Mouse (Mus musculus) hindbrain, embryonic 10.5 days (tissue): ENCODE data around the gene Pla2g2d. TPM values are rescaled to one million over a fixed set of nuclear protein-coding genes. Genes with fewer than 3 reads are reported as not detected.

ENCODE experiments used
- DNase-seq: peaks from one replicate; pipeline ENCODE4 v3.0.0-alpha.2; 2017; ENCODE audit warnings: low spot score
- H3K27ac ChIP-seq: fragments of 300-500 bp; sonication (generic); 2 replicates; pipeline ENCODE4 v1.5.1; 2016; ENCODE audit warnings: mild to moderate bottlenecking, moderate library complexity
- H3K27me3 ChIP-seq: fragments of 300-500 bp; sonication (generic); 2 replicates; pipeline ENCODE4 v1.6.1; 2016; ENCODE audit warnings: mild to moderate bottlenecking; ENCODE audit not compliant: poor library complexity, insufficient read depth, severe bottlenecking
- H3K36me3 ChIP-seq: fragments of 300-500 bp; sonication (generic); 2 replicates; pipeline ENCODE4 v1.6.1; 2016; ENCODE audit warnings: mild to moderate bottlenecking, moderate library complexity
- H3K4me1 ChIP-seq: fragments of 300-500 bp; sonication (generic); replicated peaks from 2 replicates; pipeline ENCODE4 v1.6.1; 2016; ENCODE audit warnings: mild to moderate bottlenecking
- H3K4me3 ChIP-seq: fragments of 300-500 bp; sonication (generic); 2 replicates; pipeline ENCODE4 v1.5.1; 2016; ENCODE audit warnings: mild to moderate bottlenecking, moderate library complexity
- H3K9me3 ChIP-seq: fragments of 300-500 bp; sonication (generic); 2 replicates; pipeline ENCODE4 v1.6.1; 2016; ENCODE audit warnings: mild to moderate bottlenecking, moderate library complexity
- WGBS: fragments of 180-500 bp; shearing (Covaris S2); methylation state at CpG from one replicate; pipeline ENCODE4 v1.1.7; 2016; 5-methylcytosine and 5-hydroxymethylcytosine counted together
- polyA plus RNA-seq: library from polyadenylated mRNA; unstranded; fragments of >200 nt; fragmentation: Nextera tagmentation; extraction: Ambion mirVana; gene quantifications from 2 replicates; pipeline ENCODE4 v1.2.1, GENCODE M21; 2016

Gene Pla2g2d
- 1.0 and 1.4 TPM in 2 replicates for polyA plus RNA-seq

DNA sequence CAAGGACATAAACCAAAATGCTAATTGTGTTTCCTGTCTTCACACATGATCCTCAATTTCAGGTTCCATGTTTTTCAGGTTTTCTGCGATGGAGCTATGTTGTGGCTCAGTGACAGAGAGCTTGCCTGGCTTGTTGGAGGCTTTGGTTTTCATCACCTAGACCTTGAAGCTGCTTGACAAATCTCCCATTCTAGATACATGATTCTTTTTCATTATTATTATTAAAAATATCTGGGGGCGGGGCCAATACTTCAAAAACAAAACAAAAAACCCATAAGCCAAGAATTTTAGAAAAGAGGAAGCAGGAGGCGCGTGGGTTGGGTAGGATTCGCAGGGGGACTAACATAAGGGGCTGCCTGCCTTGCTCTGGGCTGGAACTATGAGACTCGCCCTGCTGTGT lies at the start of gene Pla2g2d:
TSS of gene Pla2g2d (plus strand) at position 301 of the 400 bp plus-strand sequence.
- WGBS, result 86% methylated on average over 6 of the region's 6 CpGs

DNA sequence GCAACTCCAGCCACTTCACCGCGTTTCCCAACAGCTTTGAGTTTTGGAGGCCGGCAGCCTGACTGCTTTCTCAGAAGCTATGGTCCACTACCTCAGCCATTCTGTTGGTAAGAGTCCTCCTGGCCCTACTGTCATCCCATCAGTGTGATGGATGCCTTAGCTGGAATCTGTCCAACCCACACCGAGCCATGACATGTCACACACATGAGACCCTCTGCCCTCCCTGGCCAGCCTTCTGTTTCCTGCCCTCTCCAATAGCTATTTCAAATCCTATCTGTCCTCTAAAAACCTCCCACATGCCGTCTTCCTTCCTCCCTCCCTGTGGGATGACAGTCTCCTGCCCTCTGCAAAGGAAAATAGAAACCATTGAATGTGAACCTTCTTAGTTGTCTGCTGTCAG lies 49.8 kb upstream of the Pla2g2d start:
- peak overlapping the region; percentile 85 for H3K27ac ChIP-seq
- H3K27me3 ChIP-seq, result no peaks in the 10 kb centered on the region; the same call in 1 of the 2 replicates
- H3K4me1 ChIP-seq, result peaks cover 57% of the 10 kb centered on the region
- whole genome bisulfite sequencing, result 85% methylated on average over 5 of the region's 5 CpGs
- no peaks in the 10 kb centered on the region for H3K36me3 ChIP-seq
- no peak for DNase-seq
- H3K9me3 ChIP-seq, result no peaks in the 10 kb centered on the region
- 0 out of 2 replicates have a peak overlapping the region, but pooled peaks have one; percentile 50 for H3K4me3 ChIP-seq

More for the DNA sequence above, at the start of gene Pla2g2d:
- Histone ChIP-seq H3K4me1 (peaks cover 21% of the 10 kb centered on the region), H3K27me3 (no peaks in the 10 kb centered on the region), H3K36me3 (no peaks in the 10 kb centered on the region), H3K4me3 (no peak within 1 kb of the TSS), H3K9me3 (no peaks in the 10 kb centered on the region), H3K27ac (peak within 1 kb of the TSS; percentile 37; the same call in 1 of the 2 replicates)
- no peak for DNase-seq

DNA sequence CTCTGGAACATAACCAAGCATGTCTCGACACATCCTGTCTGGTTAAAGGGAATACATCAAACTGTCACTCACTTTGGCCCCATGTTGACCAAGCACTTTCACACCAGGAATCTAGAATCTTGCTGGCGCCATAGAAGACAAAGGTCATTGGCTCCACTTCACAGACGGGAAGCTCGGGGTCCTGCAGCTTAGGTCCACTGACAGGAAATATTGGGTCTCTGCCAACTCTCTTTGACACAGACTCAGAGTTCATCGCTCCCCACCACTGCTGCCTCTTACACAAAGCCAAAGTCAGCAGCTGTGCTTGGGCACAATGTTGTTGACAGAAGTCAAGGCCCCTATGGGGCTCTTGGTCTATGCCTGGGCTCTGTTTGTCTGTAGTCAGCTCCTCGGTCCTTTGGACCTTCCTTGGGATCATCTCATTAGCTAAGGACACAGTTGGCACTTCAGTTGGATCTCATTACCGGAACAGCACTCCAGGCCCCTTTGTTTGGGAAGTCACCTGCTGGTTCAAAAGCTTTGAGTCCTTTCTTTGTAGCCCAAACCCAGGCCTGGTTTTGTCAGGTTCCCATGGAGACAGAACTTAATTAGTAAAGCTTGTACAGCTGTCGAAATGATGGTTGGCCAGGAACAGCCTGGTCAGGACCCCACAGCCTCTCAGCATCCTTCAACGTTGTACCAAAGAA lies 46.4 kb upstream of the Pla2g2d start:
- Histone ChIP-seq H3K27ac (peak overlapping the region; percentile 67), H3K9me3 (no peaks in the 10 kb centered on the region), H3K36me3 (no peaks in the 10 kb centered on the region), H3K27me3 (no peaks in the 10 kb centered on the region), H3K4me3 (no peak overlapping the region), H3K4me1 (peaks cover 30% of the 10 kb centered on the region)
- DNase-seq, result peak; percentile 41
- 29% methylated on average over 9 of the region's 9 CpGs for WGBS

DNA sequence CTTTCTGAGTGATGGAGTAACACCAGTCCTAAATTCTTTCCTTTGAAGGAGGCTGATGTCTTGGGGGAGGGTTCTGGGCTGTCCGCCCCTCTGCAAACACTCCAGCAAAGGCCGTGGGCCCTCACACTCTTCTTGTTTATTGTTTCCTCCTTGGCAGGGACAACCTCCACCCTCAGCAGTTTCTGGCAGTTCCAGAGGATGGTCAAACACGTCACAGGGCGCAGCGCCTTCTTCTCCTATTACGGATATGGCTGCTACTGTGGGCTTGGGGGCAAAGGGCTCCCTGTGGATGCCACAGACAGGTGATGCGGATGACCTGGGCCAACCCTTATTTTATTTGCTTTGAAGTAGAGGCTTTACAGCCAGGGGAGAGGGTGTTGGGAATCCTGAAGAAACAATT lies 41.4 kb upstream of the Pla2g2d start:
- H3K9me3 ChIP-seq, result no peaks in the 10 kb centered on the region
- H3K4me3 ChIP-seq, result no peak overlapping the region
- H3K27me3 ChIP-seq, result no peaks in the 10 kb centered on the region
- H3K4me1 ChIP-seq, result peaks cover 30% of the 10 kb centered on the region
- H3K36me3 ChIP-seq, result no peaks in the 10 kb centered on the region
- DNase-seq, result no peak
- WGBS, result 75% methylated on average over 7 of the region's 7 CpGs
- 0 out of 2 replicates have a peak overlapping the region, but pooled peaks have one; percentile 40 for H3K27ac ChIP-seq

DNA sequence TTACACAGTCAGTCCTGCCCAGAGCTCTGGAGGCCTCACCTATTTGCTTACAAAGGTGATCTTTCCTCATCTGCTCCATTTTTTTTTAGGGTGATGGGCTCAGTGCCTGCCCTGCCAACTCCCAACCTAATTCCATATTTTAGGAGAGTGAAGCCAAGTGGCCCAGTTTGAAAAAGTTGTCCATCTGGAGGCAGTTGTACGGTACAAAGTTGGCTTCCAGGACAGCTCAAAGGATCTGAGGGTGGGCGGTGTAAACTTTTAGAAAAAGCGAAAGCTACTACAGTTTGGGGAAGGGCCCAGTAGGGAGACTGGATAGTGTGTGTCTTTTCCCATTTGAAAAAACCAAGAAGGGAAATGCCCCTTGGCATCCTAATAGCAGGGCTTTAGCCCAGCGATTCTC lies 40.7 kb upstream of the Pla2g2d start:
- WGBS, result 90% methylated on average over 4 of the region's 4 CpGs
- H3K4me3 ChIP-seq, result no peak overlapping the region
- H3K9me3 ChIP-seq, result no peaks in the 10 kb centered on the region
- no peaks in the 10 kb centered on the region for H3K36me3 ChIP-seq
- no peaks in the 10 kb centered on the region for H3K27me3 ChIP-seq
- H3K27ac ChIP-seq, result no peak overlapping the region
- peaks cover 31% of the 10 kb centered on the region for H3K4me1 ChIP-seq
- no peak for DNase-seq

DNA sequence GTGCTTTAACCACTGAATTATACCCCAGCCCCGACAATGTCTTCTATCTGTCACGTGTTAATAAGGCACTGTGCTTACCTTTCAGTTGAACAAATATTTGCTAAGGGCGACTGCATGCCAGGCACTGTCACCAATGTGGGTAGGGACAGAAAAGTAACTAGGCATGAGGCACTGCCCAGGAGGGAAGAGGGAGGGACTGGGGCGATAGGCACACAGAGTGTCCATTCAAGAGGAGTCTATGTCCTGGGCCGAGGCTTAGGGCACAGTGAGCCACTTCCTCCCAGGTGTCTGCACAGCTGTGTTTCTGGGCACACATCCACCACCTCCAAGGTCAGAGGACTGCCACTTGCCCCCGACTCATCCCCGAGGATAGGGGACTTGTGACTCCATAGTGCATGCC lies 38.5 kb upstream of the Pla2g2d start, which contains the start of gene Ubxn10:
TSS of gene Ubxn10 (minus strand) at position 137 of the 400 bp plus-strand sequence.
- Histone ChIP-seq H3K27ac (peak within 1 kb of the TSS; percentile 69), H3K27me3 (no peaks in the 10 kb centered on the region), H3K9me3 (no peaks in the 10 kb centered on the region), H3K36me3 (no peaks in the 10 kb centered on the region), H3K4me3 (no peak within 1 kb of the TSS), H3K4me1 (peaks cover 32% of the 10 kb centered on the region)
- WGBS, result 65% methylated on average over 7 of the region's 7 CpGs
- DNase-seq, result no peak

DNA sequence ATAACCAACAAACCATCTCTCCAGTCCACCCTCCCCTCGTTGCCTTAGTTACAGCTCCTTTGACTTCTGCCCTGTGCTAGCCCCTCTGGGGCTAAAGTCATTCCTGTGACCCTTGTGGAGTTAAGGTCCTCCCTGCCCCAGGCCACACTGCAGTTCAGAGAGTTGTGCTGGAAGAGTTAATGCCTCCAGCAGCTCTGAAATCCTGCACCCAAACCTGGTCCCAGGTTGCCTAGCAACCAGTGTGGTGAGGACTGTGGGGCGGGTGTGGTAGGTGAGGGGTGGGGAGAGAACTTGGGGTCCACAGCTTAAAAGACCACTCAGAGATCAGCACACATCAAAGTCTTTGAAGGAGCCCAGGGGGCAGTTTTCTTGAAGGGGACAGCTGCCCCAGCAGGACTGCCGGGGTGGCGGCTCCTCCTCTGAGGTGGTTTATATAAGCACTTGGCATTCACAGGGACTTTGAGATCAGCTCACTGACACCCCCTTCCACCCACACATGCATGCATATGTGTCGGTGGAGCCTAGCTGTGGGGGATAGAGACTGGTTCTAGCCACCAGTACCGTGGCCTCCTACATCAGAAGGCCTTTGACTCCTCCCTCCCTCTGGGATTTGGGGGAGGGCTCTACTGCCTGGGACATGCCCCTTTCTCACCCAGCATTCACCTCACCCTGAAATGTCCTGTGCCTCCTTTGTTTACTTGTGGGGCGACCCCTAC lies 36.2 kb upstream of the Pla2g2d start:
- peak overlapping the region; percentile 69 for H3K27ac ChIP-seq
- H3K36me3 ChIP-seq, result no peaks in the 10 kb centered on the region
- H3K4me1 ChIP-seq, result peaks cover 42% of the 10 kb centered on the region
- WGBS, result 12% methylated on average over 7 of the region's 7 CpGs
- H3K9me3 ChIP-seq, result no peaks in the 10 kb centered on the region
- peak; percentile 40 for DNase-seq
- H3K4me3 ChIP-seq, result no peak overlapping the region
- H3K27me3 ChIP-seq, result no peaks in the 10 kb centered on the region

DNA sequence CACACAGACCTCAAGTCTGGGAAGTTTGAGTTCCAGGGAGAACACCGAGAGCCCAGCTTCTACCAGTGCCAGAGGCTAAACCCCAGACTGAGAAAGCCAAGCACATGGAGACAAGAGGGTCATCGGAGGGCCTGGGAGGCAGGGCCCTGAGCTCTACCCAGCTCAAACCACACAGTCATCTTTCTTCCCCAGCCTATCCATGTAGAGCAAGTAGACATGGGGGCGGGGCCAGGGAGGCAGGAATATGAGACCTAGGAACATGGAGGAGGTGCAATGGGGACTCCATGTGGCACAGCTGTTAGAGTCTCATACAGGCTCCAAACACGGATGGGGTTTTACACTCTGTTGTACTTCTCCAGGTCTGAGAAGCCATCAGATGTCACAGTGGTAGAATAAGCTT lies 29.7 kb upstream of the Pla2g2d start:
- Histone ChIP-seq H3K27ac (peak overlapping the region; percentile 50; the same call in 1 of the 2 replicates), H3K9me3 (no peaks in the 10 kb centered on the region), H3K4me1 (peaks cover 50% of the 10 kb centered on the region), H3K27me3 (peaks cover 4% of the 10 kb centered on the region; the same call in 1 of the 2 replicates), H3K36me3 (no peaks in the 10 kb centered on the region), H3K4me3 (no peak overlapping the region)
- peak; percentile 49 for DNase-seq
- whole genome bisulfite sequencing, result 68% methylated on average over 4 of the region's 4 CpGs

DNA sequence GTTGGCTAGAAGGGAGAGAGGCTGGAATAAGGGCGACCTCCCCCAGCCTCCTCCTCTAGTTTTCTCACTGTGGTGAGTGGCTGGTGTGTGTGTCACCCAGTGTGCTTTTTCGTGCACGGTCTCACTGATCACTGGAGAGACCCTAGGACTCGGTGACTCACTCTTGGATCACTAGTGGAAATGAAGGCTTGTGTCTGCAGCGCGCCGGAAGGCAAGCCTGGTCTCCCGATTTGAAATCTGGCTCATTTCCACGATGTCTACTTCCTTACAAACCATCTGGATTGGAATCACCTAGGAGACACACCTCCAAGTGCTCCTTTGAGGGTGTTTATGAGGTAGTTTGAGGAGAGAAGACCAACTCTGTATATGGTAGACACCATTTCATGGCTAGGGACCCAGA lies 28.7 kb upstream of the Pla2g2d start:
- Histone ChIP-seq H3K36me3 (no peaks in the 10 kb centered on the region), H3K9me3 (no peaks in the 10 kb centered on the region), H3K27ac (0 out of 2 replicates have a peak overlapping the region, but pooled peaks have one; percentile 50), H3K4me1 (peaks cover 50% of the 10 kb centered on the region), H3K27me3 (peaks cover 4% of the 10 kb centered on the region; the same call in 1 of the 2 replicates), H3K4me3 (no peak overlapping the region)
- 91% methylated on average over 9 of the region's 9 CpGs for WGBS
- no peak for DNase-seq

DNA sequence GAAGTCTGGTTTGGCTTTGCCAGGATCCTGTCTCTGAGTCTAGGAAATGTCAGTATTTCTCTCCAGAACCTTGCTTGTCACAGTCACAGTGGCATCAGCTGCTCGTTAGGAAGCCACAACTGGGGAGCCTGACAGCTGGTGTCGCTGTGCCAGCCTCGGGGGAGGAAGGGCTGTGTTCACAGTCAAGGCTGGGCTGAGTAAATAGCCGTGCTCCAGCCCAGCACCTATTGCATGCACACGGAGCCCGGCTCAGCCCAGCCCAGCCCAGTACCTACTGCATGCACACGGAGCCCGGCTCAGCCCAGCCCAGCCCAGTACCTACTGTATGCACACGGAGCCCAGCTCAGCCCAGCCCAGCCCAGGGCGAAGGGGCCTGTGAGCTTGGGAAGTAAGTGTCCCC lies 27.7 kb upstream of the Pla2g2d start:
- Histone ChIP-seq H3K36me3 (no peaks in the 10 kb centered on the region), H3K27ac (0 out of 2 replicates have a peak overlapping the region, but pooled peaks have one; percentile 50), H3K27me3 (peaks cover 4% of the 10 kb centered on the region; the same call in 1 of the 2 replicates), H3K4me1 (peaks cover 46% of the 10 kb centered on the region), H3K4me3 (no peak overlapping the region), H3K9me3 (peaks cover 5% of the 10 kb centered on the region; the same call in 1 of the 2 replicates)
- 63% methylated on average over 10 of the region's 10 CpGs for whole genome bisulfite sequencing
- DNase-seq, result no peak

DNA sequence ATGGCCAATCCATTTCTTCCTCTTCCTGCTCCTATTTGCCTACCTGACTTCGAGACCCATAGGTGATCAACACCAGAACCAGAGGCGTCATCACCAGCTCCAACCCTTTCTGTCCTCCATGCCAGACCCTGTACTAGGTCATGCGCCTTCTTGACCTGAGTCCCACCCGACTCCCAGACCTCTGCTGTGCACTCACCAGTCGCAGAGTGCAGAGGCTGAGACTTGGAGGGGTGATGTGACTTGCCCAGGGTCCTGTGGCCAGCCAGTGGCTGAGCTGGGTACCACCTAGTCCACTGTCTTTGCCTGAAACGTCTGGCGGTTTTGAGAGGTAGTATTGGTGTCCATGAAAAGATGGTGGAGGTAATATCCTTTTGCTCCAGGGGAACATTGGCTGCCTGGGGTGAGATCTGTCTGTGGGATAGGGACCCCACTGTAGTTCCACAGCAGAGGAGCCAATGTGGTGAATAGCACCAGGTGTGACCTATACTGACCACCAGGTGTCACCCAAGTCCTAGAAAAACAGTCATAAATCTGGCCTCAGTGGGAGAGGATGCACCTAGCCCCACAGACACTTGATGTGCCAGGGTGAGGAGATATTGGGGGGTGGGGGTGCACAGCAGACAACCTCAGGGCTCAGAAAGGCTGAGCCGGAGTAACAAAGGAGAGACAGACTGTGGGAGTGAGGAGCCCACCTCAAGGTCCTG lies 27.0 kb upstream of the Pla2g2d start:
- DNase-seq, result peak; percentile 40
- Histone ChIP-seq H3K27ac (peak overlapping the region; percentile 50; the same call in 1 of the 2 replicates), H3K4me3 (no peak overlapping the region), H3K27me3 (peaks cover 4% of the 10 kb centered on the region; the same call in 1 of the 2 replicates), H3K36me3 (no peaks in the 10 kb centered on the region), H3K4me1 (peaks cover 41% of the 10 kb centered on the region), H3K9me3 (peaks cover 5% of the 10 kb centered on the region; the same call in 1 of the 2 replicates)
- WGBS, result 65% methylated on average over 8 of the region's 8 CpGs

DNA sequence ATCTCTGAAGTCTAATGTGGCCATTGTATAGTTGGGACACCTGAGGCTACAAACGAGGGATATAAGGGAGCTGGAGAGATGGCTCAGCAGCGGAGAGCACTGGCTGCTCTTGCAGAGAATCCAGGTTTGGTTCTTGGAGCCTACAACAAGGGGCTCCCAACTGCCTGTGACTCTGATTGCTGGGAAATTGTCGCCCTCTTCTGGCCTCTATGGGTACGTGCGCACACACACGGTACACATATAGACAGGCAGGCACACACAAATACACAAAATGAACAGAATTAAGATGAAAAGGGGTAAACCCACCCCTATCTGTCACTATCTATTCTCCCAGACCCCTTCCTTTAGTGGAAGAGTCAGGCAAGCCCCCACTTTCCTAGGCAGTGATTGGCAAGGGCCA lies 22.9 kb upstream of the Pla2g2d start:
- WGBS, result 89% methylated on average over 6 of the region's 6 CpGs
- H3K36me3 ChIP-seq, result no peaks in the 10 kb centered on the region
- DNase-seq, result no peak
- H3K4me1 ChIP-seq, result peaks cover 44% of the 10 kb centered on the region
- no peak overlapping the region for H3K4me3 ChIP-seq
- no peaks in the 10 kb centered on the region for H3K27me3 ChIP-seq
- no peak overlapping the region for H3K27ac ChIP-seq
- H3K9me3 ChIP-seq, result peaks cover 5% of the 10 kb centered on the region; the same call in 1 of the 2 replicates
